Mouse (Mus musculus) limb, embryonic 10.5 days (tissue): Measurements from ENCODE around the gene Faap20. TPM values are rescaled to one million over a fixed set of nuclear protein-coding genes. Genes with fewer than 3 reads are reported as not detected.

Experiments
- DNase-seq: peaks from one replicate; pipeline ENCODE4 v3.0.0-alpha.2; 2017; ENCODE audit warnings: low spot score
- H3K27ac ChIP-seq: fragments of 300-500 bp; sonication (generic); 2 replicates; pipeline ENCODE4 v1.5.1; 2016; ENCODE audit warnings: mild to moderate bottlenecking
- H3K27me3 ChIP-seq: fragments of 300-500 bp; sonication (generic); 2 replicates; pipeline ENCODE4 v1.6.1; 2016; ENCODE audit warnings: low read depth, mild to moderate bottlenecking; ENCODE audit not compliant: poor library complexity, severe bottlenecking
- H3K36me3 ChIP-seq: fragments of 300-500 bp; sonication (generic); 2 replicates; pipeline ENCODE4 v1.6.1; 2016; ENCODE audit warnings: mild to moderate bottlenecking, moderate library complexity
- H3K4me1 ChIP-seq: fragments of 300-500 bp; sonication (generic); 2 replicates; pipeline ENCODE4 v1.6.1; 2016
- H3K4me3 ChIP-seq: fragments of 300-500 bp; sonication (generic); 2 replicates; pipeline ENCODE4 v1.5.1; 2016; ENCODE audit warnings: mild to moderate bottlenecking, moderate library complexity
- H3K9me3 ChIP-seq: fragments of 300-500 bp; sonication (generic); replicated peaks from 2 replicates; pipeline ENCODE4 v1.6.1; 2016; ENCODE audit warnings: mild to moderate bottlenecking
- WGBS: fragments of 180-500 bp; shearing (Covaris S2); methylation state at CpG from one replicate; pipeline ENCODE4 v1.1.7; 2016; 5-methylcytosine and 5-hydroxymethylcytosine counted together
- polyA plus RNA-seq: library from polyadenylated mRNA; unstranded; fragments of >200 nt; fragmentation: Nextera tagmentation; extraction: Ambion mirVana; gene quantifications from 2 replicates; pipeline ENCODE4 v1.2.1, GENCODE M21; 2016

Faap20 gene
- polyA plus RNA-seq, 1 experiment from 2014 or later: 107 TPM

DNA sequence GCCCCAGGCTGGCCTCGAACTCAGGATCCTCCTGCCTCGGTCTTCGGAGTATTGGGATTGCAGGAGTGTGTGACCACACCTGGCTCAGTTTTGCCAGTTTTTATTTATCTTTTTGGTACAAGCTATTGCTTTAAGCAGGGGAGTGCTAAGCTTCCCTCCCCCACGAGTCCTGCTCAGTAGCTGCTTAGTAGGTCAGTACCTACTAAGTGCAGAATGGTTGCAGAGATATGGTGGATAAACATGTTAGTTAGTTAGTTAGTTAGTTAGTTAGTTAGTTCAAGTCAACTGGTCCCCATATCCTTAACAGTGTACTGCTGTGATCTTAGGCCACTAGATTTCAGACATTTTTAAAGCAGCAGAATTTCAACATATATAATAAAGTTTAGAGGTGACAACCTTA lies 36.5 kb downstream of the Faap20 start:
- H3K36me3 ChIP-seq: no peaks in the 10 kb centered on the region
- H3K4me1 ChIP-seq: peaks cover 72% of the 10 kb centered on the region
- no peak for DNase-seq
- no peaks in the 10 kb centered on the region for H3K27me3 ChIP-seq
- no peak overlapping the region for H3K4me3 ChIP-seq
- H3K9me3 ChIP-seq: no peaks in the 10 kb centered on the region
- 0 out of 2 replicates have a peak overlapping the region, but pooled peaks have one; percentile 26 for H3K27ac ChIP-seq
- WGBS: 95% methylated on average over 4 of the region's 4 CpGs

DNA sequence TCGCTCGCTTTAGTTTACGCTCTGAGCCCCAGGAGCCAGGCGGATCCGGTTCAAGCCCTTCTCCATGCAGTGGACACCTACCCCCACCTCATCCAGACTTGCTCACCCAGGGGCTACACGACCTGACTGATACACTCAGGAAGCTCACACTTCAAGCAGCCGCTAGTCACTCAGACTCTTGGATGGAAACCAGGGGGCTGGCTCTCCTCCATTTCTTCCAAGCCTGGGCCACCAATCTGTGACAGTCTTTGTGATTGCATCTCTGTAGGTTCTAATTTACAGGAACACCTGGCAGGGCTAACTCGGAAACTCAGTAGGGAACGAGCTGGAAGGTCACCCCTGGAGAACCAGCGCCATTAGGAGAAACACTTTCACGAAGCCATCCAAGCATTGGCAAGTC lies 38.1 kb downstream of the Faap20 start:
- Histone ChIP-seq H3K27ac (peak overlapping the region; percentile 32; the same call in 1 of the 2 replicates), H3K4me1 (peaks cover 58% of the 10 kb centered on the region), H3K27me3 (no peaks in the 10 kb centered on the region), H3K36me3 (no peaks in the 10 kb centered on the region), H3K9me3 (no peaks in the 10 kb centered on the region), H3K4me3 (no peak overlapping the region)
- no peak for DNase-seq
- WGBS: 93% methylated on average over 11 of the region's 11 CpGs

DNA sequence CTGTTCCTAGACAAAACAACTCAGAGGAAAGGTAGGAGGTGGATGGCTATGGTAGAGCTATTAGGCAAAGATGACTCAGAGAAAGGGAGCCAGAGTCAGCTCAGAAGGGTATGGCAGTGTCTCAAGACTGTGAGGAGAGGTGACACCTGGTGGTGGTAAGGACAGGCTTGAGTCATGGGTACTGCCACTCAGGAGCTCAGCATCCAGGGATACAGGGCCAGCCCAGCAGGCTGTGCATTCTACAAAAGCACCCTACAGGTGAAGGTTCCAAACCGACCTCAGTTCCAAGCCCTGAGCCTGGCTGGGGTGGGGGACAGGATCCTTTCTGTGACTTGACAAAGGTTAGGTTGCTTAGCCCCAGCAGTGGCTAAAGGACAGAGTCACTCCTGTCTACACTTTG lies 39.0 kb downstream of the Faap20 start:
- H3K36me3 ChIP-seq: no peaks in the 10 kb centered on the region
- H3K27ac ChIP-seq: peak overlapping the region; percentile 32
- H3K4me1 ChIP-seq: peaks cover 49% of the 10 kb centered on the region
- no peaks in the 10 kb centered on the region for H3K9me3 ChIP-seq
- WGBS: 65% methylated on average over 1 of the region's 1 CpGs
- DNase-seq: no peak
- H3K27me3 ChIP-seq: no peaks in the 10 kb centered on the region
- H3K4me3 ChIP-seq: no peak overlapping the region

DNA sequence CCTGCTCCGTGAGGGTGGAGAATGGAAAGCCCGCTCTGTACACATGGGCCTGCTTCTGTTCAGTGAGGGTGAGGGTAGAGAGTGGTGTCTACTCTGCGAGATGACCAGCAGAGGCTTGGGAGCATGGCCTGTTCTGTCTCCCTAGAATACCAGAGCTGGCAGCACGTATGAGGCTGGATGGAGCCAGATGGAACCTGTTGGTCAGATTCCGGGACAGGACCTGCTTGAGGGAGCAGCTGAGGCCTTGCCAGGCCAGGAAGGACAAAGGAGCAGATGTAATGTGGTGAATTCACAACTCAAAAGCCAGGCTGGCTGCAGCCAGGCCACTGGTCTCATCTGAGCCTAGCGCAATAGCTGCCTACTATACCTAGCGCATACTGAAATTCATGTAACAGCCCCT lies 40.4 kb downstream of the Faap20 start:
- Histone ChIP-seq H3K27me3 (no peaks in the 10 kb centered on the region), H3K36me3 (no peaks in the 10 kb centered on the region), H3K4me3 (no peak overlapping the region), H3K9me3 (no peaks in the 10 kb centered on the region), H3K4me1 (peaks cover 42% of the 10 kb centered on the region), H3K27ac (peak overlapping the region; percentile 61)
- no peak for DNase-seq
- 93% methylated on average over 7 of the region's 7 CpGs for WGBS

DNA sequence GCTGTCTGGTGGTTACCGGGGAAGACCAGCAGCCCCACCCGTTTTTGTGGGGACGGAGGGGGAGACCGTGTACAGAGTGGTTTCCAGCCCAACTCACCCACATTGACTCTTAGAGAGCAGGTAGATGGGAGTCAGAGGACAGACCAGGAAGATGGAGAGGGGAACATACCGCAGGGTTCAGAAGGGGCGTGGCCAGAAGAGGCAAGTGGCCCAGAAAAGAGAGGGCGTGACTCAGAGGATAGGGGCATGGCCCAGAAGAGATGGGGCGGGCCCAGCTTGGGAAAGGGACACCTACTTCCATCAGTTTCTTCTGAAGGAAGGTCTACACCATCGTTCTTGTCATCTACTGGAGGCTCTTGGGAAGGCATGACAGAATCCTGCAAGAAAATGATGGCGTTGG lies 43.3 kb downstream of the Faap20 start:
- no peak for DNase-seq
- WGBS: 86% methylated on average over 10 of the region's 10 CpGs
- Histone ChIP-seq H3K4me3 (no peak overlapping the region), H3K4me1 (peaks cover 25% of the 10 kb centered on the region), H3K9me3 (no peaks in the 10 kb centered on the region), H3K27me3 (no peaks in the 10 kb centered on the region), H3K36me3 (no peaks in the 10 kb centered on the region), H3K27ac (no peak overlapping the region)

DNA sequence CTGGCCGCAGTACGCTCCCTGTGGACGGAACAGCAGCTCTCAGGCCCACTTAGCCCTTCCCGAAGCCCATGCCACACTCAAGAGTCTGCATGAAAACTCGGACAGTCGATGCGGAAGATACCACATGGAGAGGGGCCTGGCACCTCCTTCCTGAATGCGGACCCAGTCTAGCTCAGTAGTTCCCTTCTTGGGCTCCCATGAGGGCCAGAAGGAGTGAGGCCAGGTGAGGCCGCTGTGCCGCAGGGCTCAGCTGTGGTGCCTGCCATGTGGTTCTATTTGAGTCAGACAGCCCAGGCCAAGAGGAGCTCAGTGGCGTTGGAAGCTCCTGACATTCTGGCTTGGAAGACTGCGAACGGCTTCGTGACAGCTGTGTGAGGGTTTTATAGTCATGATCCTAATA lies 44.8 kb downstream of the Faap20 start:
- no peak for DNase-seq
- Histone ChIP-seq H3K9me3 (no peaks in the 10 kb centered on the region), H3K27me3 (no peaks in the 10 kb centered on the region), H3K4me3 (no peak overlapping the region), H3K36me3 (no peaks in the 10 kb centered on the region), H3K4me1 (peaks cover 24% of the 10 kb centered on the region), H3K27ac (peak overlapping the region; percentile 61; the same call in 1 of the 2 replicates)
- 93% methylated on average over 14 of the region's 14 CpGs for WGBS

DNA sequence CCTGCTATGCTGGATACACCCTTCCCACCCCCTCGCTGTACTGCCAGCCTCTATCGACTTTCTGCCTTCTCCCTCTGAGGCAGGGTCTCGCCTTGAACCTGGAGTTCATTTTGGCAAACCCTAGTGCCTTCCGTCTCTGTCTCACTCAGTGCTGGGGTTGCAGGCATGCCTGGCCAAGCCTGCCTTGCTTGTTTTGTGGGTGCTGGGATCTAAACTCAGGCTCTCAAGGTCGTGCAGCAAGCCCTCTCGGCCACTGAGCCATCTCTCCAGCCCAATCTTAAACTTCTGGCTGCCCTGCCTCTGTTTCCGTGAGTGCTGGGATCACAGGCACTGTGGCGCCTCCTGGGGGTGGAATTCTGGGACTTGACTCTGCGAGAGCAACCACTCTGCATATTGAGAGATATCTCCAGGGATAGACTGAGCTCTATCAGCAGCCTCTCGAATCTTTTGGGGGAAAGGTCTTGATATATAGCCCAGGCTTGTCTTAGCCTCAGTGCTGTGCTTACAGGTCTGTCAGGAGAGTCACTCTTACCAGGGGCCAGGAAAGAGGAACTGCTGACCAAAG lies 45.5 kb downstream of the Faap20 start:
- Histone ChIP-seq H3K27ac (peak overlapping the region; percentile 4; the same call in 1 of the 2 replicates), H3K27me3 (no peaks in the 10 kb centered on the region), H3K9me3 (no peaks in the 10 kb centered on the region), H3K4me3 (no peak overlapping the region), H3K4me1 (peaks cover 21% of the 10 kb centered on the region), H3K36me3 (no peaks in the 10 kb centered on the region)
- WGBS: 81% methylated on average over 10 of the region's 10 CpGs
- DNase-seq: no peak

DNA sequence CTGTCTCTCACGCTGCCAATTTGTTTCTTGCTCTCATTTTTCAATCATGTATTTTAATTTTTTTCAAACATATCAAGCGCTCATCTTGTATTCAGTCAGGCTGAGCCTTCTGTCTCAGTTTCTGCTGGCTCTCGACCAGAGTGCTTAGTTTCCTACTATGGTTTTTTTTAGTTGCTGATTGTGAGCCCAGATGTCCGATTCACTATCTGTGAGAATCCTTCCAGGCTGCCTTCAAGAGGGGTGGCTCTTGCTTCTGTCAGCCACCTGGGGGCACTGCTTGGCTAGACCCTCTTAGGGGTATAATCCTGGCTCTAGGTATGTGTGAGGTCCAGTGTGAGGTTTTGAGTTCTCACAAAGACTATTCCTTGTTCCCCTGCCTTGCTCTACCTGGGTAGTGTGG lies 46.4 kb downstream of the Faap20 start:
- no peak for DNase-seq
- no peaks in the 10 kb centered on the region for H3K9me3 ChIP-seq
- peaks cover 21% of the 10 kb centered on the region for H3K4me1 ChIP-seq
- peak overlapping the region; percentile 2; the same call in 1 of the 2 replicates for H3K27ac ChIP-seq
- no peaks in the 10 kb centered on the region for H3K27me3 ChIP-seq
- WGBS: 82% methylated on average over 4 of the region's 4 CpGs
- H3K4me3 ChIP-seq: no peak overlapping the region
- no peaks in the 10 kb centered on the region for H3K36me3 ChIP-seq

DNA sequence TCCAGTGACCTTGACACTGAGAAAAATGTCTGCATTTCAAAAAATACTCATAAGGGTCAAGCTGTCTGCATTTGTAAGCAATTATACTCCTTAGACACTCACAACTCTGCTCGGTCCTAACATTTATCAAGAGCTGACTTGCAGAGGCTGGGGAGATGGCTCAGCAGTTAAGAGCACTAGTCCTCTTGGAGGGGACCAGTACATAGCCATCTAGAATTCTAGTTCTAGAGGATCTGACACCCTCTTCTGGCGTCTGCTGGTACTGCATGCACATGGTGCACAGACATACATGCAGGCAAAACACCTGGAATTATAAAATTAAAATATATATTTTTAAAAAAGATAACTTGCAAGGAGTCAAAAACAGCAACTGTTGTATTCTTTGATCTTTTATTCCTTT lies 47.5 kb downstream of the Faap20 start:
- Histone ChIP-seq H3K4me3 (no peak overlapping the region), H3K4me1 (peaks cover 22% of the 10 kb centered on the region), H3K36me3 (no peaks in the 10 kb centered on the region), H3K27ac (no peak overlapping the region), H3K27me3 (no peaks in the 10 kb centered on the region), H3K9me3 (no peaks in the 10 kb centered on the region)
- DNase-seq: peak; percentile 59
- 56% methylated on average over 2 of the region's 2 CpGs for WGBS

DNA sequence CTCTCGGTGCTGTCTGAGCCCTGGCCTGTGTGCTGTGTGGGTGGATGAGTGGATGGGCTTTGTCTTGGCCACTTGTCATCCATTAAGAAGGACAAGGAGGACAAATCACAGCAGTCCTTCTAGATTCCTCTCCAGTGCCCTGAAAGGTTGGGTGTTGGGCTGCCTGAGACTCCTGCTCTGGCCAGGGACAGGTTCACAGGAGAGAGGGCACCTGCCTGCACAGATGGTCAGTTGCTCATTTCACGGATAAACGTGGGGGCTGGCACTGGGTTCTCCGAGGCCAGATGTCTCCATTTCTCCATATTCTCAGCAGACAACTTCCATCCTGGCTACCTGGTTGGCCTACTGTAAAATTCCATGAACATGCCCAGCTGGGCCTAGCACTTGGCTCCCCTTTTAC lies 49.2 kb downstream of the Faap20 start:
- WGBS: 94% methylated on average over 4 of the region's 4 CpGs
- no peaks in the 10 kb centered on the region for H3K36me3 ChIP-seq
- no peak for DNase-seq
- H3K27me3 ChIP-seq: no peaks in the 10 kb centered on the region
- H3K4me3 ChIP-seq: no peak overlapping the region
- H3K4me1 ChIP-seq: peaks cover 25% of the 10 kb centered on the region
- no peak overlapping the region for H3K27ac ChIP-seq
- no peaks in the 10 kb centered on the region for H3K9me3 ChIP-seq

DNA sequence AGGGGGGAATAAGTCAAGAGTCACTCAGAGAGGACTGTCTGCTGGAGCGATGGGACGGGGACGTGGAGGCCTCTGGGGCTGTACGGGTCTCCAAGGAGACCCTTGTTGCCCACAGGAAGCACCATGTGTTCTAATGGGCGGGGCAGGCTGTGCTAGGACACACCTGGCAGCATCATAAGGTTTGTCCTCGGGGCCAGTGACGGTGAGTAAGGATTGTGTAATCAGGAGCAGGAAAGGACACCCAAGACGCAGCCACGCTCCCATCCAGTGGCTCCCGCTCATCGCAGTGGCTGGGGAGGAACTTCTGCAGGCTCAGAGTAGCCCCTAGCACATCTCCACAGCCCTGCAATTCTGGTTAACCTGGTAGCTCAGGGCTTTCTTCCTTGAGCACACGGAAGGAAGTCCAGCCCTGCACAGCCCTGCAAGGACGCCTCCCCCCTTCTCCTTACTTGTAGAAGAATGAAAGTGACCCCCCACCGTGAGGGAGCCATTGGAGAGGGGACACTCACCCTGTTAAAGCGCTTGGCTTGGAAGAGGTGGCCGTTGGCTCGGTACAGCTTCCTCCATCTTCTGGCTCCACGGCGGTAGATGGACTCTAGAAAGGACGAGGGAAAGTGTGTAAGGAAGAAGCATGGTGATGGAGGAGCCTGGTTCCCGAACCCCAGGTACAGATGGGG lies 51.0 kb downstream of the Faap20 start:
- H3K9me3 ChIP-seq: no peaks in the 10 kb centered on the region
- H3K27ac ChIP-seq: peak overlapping the region; percentile 43
- peaks cover 23% of the 10 kb centered on the region for H3K4me1 ChIP-seq
- WGBS: 82% methylated on average over 21 of the region's 21 CpGs
- no peaks in the 10 kb centered on the region for H3K36me3 ChIP-seq
- no peak overlapping the region for H3K4me3 ChIP-seq
- DNase-seq: no peak
- no peaks in the 10 kb centered on the region for H3K27me3 ChIP-seq

DNA sequence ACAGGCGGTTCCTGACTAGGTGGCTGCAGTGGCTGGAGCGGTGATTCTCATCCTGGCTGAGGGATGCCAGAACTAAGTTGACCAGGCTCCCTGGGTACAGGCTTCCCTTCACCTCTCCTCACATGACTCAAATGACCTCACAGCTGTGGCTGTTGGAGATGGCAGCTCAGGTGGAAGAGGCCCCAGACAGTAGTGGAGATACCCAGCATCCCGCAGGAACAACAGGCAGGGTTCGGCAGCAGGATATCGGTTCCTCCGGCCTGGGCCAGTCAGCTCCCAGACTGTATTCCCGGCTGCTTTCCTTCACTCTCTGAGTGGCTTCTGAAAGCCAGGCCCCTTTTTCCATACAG lies 51.5 kb downstream of the Faap20 start:
- H3K9me3 ChIP-seq: no peaks in the 10 kb centered on the region
- H3K4me3 ChIP-seq: no peak overlapping the region
- 93% methylated on average over 7 of the region's 7 CpGs for WGBS
- peaks cover 28% of the 10 kb centered on the region for H3K4me1 ChIP-seq
- no peak for DNase-seq
- H3K27ac ChIP-seq: peak overlapping the region; percentile 43; the same call in 1 of the 2 replicates
- H3K27me3 ChIP-seq: no peaks in the 10 kb centered on the region
- no peaks in the 10 kb centered on the region for H3K36me3 ChIP-seq

DNA sequence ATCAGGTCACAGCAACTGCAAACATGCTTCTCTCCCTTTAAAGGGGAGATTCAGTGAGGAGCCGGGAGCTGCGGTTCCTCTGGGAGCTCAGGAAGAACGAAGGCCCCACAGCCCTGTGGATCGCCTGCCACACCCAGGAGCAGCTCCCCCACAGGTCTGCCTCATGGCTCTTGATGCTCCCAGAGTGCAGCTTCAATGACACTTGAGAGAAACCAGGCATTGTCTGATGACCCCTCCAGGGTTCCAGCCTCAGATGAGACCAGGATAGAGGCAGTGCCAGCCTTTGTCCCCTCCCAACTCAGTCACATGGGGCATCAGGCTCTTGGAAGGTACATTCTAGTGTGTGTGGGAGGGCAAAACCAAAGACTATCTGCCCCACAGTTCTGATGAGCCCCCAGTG lies 52.4 kb downstream of the Faap20 start:
- Histone ChIP-seq H3K4me3 (no peak overlapping the region), H3K27ac (peak overlapping the region; percentile 25; the same call in 1 of the 2 replicates), H3K36me3 (no peaks in the 10 kb centered on the region), H3K27me3 (no peaks in the 10 kb centered on the region; the same call in 1 of the 2 replicates), H3K4me1 (peaks cover 37% of the 10 kb centered on the region), H3K9me3 (no peaks in the 10 kb centered on the region)
- WGBS: 48% methylated on average over 4 of the region's 4 CpGs
- DNase-seq: no peak
